Mouse (Mus musculus): Measurements from ENCODE around the gene Sf3a3.

GRCm38 (mm10) chr4:124719101-124719500, 4.5 kb downstream of the Sf3a3 start:
- TF ChIP-seq POLR2A (IDR thresholded peaks at IDR 0.05; ENCODE audit: low read depth, low read length) (no peak), CTCF (conservative IDR thresholded peaks at IDR 0.05; ENCODE audit: insufficient read depth, insufficient read length, low read depth, low read length) (no peak)
